Mouse (Mus musculus): ENCODE measurements around the gene Pdcd11. TPM values are rescaled to one million over a fixed set of nuclear protein-coding genes. Genes with fewer than 3 reads are reported as not detected.
A peak's percentile ranks its signal among the peaks of the same experiment; 100 is the strongest.
"Not testable (repeated sequence)": the region's sequence is repeated elsewhere in the genome, so short reads cannot be mapped to it uniquely, and the experiment has no call there.

Pdcd11 gene
- total RNA-seq, 2 experiments from 2014 or later: 8.4 to 11.8 TPM

- no peak for DNase-seq
These were observed 37.6 kb downstream of the Pdcd11 start for GRCm38 (mm10) chr19:47128164-47128563.

DNA sequence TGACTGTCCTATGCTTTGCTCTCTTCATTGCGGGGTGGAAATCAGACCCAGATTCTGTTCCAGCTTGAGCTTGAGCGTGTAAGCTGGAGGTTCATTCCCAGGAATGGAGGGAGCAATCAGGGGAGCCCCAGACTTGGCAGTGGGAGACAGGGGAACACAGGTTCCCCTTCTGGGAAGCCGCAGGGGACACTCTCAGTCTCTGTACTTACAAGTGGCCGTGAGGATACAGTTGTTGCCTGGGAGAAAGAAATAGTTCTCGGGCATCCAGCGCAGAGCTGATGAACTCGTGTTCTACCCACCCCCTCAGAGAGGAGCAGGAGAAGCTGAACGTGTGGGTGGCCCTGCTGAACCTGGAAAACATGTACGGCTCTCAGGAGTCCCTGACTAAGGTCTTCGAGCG lies 38.3 kb downstream of the Pdcd11 start:
- DNase-seq: no peak

DNA sequence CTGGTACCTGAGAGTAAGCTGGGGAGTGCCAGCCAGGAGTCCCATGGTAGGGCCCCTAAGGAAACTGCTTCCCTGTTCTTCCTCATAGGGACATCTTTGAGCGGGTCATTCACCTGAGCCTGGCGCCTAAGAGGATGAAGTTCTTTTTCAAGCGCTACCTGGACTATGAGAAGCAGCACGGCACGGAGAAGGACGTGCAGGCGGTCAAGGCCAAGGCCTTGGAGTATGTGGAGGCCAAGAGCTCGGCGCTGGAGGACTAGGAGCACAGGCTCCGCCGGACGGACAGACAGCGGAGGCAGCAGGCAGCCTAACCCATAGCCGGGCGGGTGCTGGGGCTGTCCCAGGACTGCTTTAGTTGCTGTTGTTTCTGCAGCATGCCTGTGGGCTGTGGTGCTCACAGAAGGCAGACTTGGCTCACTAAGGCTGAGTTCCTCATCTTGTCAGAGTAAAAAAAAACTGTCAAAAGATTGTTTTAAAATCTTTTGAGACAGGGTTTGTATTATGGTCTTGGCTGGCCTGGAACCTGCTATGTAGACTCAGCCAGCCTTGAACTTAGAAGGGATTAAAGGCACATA lies 40.1 kb downstream of the Pdcd11 start:
- no peak for DNase-seq

DNA sequence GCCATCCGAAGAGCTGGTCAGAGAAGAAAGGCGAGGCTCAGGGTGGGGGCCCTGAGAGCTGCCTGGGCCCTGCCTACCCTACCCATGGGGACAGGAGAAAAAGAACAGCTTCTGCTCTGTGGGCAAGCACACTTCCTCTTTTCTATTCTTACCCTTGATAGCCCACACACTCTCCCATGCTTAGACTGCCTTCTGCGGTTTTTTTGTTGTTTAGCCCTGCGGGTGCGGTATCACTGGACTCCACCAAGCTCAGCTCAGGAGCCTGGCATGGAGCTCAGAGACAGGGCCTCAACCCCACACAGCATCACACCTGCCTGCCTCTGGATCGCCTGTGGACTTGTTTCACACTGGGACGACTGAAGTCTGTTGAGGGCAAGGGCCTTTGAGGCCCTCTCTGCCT lies 42.6 kb downstream of the Pdcd11 start:
- DNase-seq: no peak

DNA sequence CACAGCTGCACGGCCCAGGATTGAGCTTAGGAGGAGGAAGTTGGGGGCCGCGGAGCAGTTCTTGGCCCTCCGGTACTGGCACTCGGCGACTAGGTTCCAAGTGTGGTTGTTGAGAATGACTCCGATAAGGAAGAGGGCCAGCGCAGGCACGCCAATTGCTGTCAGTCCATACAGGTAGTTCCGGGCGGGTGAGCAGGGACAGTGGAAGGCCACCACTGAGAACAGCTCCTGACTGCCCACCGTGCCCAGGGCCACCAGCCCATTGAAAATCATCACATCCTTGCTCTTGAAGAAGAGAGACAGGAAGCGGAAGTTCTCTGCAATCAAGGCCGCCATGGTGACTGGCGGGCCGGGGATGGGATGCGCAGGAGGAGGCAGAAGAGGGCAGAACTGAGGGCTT lies 45.0 kb downstream of the Pdcd11 start:
- no peak for DNase-seq

DNA sequence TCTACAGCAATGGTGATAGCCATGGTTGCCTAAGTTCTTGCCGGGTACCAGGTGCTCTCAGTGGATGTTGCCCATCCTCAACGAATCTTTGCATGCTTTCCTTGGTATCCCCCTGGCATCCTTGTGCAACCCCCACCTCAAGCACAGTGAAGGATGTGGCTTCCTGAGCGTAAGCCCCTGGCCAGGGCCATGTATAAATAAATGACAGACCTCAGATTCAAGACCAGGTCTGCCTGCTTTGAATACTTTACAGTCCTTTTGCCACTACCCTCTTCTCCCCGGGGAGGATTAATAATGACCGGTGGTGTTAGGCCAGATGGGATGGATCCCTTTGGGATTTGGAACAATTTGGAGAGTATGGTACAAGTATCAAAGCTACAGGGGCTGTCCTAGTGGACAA lies 45.6 kb downstream of the Pdcd11 start:
- DNase-seq: no peak

DNA sequence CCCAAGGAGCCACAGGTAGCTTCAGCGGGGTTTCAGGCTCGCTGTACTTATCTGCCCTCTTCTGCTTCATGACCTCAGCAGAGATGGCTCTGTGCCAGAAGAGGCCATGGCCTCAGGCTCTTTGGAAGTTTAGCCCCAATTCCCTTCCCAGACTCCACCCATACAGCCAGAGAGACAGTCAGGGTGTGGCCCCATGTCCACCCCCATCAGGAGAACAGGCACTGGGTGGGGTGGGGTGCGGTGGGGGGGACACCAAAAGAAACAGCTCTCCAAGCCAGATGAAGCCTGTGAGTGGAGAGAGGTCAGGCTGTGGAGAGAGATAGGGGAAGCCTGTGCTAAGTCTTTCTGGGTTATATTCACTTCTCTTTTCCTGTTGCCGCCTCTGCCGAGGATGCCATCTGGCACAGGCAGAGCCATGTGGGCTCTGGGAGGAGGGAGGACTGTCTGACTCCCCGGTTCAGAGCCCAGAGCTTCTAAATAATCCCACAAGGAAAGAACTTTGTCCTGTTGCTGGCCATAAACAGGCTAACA lies 46.5 kb downstream of the Pdcd11 start:
- peak; percentile 57 for DNase-seq

- peak; percentile 65 for DNase-seq
These were observed 47.3 kb downstream of the Pdcd11 start, which contains the start of gene Calhm2 for GRCm38 (mm10) chr19:47137771-47138421. Calhm2 (minus strand) TSS chr19:47138294.

DNA sequence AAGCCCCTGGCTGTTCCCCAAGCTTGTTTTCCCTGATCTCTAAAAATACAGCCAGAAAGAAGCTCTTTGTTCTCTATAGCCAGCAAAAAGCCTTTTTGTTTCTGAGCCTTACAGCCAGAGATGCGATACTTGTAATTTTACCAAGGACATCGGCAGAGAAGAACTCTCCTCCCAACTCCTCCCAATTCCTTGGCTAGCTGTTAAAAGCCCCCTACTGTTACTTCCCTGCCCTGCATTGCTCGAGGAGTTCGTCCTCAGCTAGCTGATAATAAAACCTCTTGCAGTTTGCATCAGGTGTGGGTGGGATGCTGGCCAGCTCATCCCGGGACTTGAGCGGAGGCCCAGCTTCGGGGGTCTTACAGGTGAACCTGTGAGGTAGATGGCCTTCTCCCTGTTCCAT lies 49.0 kb downstream of the Pdcd11 start:
- DNase-seq: not testable (repeated sequence)

DNA sequence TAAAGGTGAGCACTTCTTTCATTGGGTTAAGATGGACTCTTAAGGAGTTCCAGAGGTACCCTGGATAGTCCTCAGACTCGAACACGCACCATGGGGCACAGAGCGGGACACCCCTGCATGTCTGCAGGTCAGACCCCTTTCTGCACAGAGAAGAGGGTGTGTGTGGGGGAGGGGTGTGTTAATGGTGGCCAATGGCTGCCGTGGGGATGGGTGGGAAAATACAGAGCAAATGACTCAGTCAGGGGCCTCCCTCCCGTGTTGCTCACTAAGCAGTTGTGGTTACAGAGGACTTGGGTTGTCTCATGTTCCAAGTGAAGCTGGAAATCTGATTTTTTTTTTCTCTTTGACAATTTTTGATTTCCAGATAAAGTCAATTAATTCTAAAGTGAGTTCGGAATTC lies 51.9 kb downstream of the Pdcd11 start:
- no peak for DNase-seq

GRCm38 (mm10) chr19:47144154-47144553 lies 53.6 kb downstream of the Pdcd11 start, which contains the start of gene Calhm1:
Calhm1 (minus strand) TSS chr19:47144254.
- no peak for DNase-seq

DNA sequence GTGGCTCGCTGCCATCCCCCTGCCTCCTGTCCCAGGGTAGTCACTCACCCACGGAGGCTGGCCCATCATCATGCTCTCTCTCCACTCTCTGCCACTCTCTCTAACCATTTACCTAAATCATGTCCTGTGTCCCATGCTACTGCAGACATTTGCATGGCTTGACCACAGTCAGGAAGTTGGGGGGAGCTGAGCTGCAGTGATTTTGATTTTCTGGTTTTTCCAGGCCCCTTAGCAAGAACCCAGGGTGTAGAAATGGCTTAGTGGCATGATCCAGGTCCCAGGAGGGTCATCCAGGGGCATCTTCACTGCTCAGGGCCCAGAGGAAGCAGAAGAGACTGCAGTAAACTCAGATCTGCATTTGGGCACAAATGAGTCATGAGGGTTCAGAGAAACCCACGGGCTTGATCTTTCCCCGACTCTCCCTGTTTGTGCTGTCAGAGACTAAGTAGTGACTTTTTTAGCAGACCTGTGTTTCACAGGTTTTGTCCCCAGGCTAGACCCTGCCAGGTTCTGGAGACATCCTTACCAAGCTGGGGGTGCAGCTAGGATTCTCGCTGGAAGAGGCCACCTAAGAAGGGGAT lies 57.8 kb downstream of the Pdcd11 start:
- DNase-seq: no peak

GRCm38 (mm10) chr19:47149854-47150253 lies 59.3 kb downstream of the Pdcd11 start:
- no peak for DNase-seq

DNA sequence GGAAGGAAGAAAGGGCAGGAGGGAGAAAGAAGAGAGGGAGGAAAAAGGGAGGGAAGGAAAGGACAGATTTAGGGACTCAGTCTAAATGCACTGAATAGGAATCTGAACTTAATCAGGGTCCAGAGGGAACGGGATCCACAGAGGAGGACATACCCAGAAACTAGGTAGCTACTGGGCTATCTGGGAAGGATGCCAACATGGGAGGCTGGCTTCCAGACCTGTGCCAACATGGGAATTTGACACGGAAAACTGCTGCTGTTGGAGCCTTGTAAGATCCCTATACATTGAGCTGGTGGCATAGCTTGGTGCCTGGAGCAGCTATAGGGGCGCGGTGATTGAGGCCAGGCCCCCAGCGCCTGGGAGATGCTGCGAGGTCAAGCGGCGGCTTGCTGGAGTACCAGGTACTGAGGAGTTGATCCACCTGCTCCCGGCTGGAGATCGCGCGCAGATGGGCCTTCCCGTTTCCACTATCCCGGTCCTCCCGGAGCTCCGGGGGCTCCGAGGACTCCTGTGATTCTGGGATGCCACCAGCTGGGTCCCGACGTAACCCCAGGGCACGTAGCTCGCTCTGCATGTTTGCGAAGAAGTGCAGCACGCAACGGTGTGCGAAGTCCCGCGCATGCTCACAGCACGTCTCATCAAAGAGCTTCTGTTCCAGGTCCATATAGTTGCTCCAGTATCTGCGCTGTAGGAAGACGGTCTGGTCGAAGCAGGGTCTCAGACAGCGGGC lies 60.9 kb downstream of the Pdcd11 start:
- DNase-seq: no peak

- no peak for DNase-seq
These were observed 61.4 kb downstream of the Pdcd11 start for GRCm38 (mm10) chr19:47152062-47152369.

- no peak for DNase-seq
These were observed 63.2 kb downstream of the Pdcd11 start for GRCm38 (mm10) chr19:47153767-47154166.

- DNase-seq: no peak
These were observed 67.1 kb downstream of the Pdcd11 start, which contains the start of gene Calhm3 for GRCm38 (mm10) chr19:47157664-47158063. Calhm3 (minus strand) TSS chr19:47157764.

DNA sequence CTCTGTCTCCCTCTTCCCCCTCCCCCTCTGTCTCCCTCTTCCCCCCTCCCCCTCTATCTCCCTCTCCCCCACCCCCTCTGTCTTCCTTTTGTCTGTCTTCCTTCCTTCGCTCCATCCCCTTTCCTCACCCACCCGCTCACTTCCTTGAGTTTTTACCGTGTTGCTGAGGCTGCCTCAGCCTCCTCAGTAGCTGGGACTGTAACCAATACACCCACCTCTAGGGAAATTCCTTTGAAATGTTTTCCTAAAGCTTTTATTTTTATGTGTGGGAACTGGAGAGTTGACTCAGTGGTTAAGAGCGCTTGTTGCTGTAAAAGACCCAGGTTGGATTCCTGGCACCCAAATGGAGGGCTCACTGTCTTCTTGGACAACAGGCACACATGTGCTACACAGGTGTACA lies 71.1 kb downstream of the Pdcd11 start:
- DNase-seq: no peak

DNA sequence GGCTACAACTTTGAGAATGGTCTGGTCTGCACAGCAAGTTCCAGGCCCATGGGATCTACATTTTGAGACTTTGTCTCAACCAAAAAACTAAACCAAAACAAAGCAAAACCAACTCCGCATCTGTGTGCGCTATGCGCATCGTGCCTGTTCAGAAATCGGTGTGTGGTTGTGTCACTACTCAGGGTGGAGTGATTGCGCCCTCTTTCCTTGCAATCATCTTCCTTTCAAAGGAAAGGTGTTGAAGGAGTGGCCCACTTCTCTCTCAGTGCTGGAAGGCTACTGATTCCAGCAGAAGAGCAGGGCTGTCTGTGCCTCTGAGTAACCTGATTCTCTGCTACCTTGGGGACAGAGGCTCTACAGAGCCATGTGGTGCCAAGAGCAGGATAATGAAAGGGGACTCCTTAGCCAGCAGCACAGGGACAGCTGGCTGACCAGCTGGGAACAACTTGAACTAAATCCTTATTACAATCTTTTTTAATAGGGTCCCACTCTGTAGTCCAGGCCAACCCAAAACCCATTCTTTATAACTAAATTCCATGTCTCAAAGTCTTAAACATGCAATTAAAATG lies 72.7 kb downstream of the Pdcd11 start:
- no peak for DNase-seq

- no peak for DNase-seq
These were observed 76.2 kb downstream of the Pdcd11 start for GRCm38 (mm10) chr19:47166758-47167157.

DNA sequence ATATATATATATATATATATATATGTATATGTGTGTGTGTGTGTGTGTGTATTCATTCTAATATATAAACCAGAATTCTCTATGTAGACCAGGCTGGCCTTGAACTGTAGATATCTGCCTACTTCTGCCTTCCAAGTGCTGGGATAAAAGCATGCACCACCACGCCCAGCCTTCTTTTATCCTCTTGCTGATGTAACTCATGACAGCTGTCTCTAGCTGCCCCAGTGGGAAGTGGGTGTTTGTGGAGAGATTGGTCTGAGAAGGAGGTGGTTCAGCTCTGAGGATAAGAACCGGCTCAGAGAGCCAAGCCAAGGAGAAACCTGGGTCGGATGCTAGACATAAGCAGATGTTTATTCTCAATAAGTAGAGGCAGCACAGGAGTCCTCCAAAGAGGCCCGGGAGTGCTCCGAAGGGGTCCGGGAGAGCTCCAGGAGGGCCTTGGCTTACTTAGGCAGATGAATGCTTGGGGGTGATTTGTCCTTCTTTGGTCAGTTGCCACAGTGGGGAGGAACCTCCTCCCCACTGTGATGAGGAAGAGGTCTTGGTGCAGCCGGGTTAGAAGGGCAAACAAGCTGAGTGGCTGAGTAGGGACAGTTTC lies 77.1 kb downstream of the Pdcd11 start:
- no peak for DNase-seq

GRCm38 (mm10) chr19:47168223-47168622 lies 77.7 kb downstream of the Pdcd11 start:
- no peak for DNase-seq
